Mouse (Mus musculus): ENCODE measurements around the gene Vps51. TPM values are rescaled to one million over a fixed set of nuclear protein-coding genes. Genes with fewer than 3 reads are reported as not detected.

The Vps51 gene
- total and polyA plus RNA-seq, 2 experiments = 16.0 to 36.3 TPM

- peak; percentile 91 for DNase-seq (ENCODE audit: extremely low read depth, low read depth, low spot score)
- under 1% methylated on average over 77 of the region's 77 CpGs for WGBS
Measured at GRCm38 (mm10) chr19:6117986-6118676, 41.1 kb upstream of the Vps51 start, which contains the start of gene Sac3d1. Gene Sac3d1, minus strand, starts transcription at chr19:6118650.

GRCm38 (mm10) chr19:6117346-6117985 is 40.4 kb upstream of the Vps51 start:
- no peak for DNase-seq (ENCODE audit: extremely low read depth, low read depth, low spot score)
- WGBS = 4% methylated on average over 32 of the region's 32 CpGs
- TF ChIP-seq POLR2A (IDR thresholded peaks at IDR 0.05; ENCODE audit: extremely low read depth, insufficient read depth, low read length) = no peak
- TF ChIP-seq CTCF (IDR thresholded peaks at IDR 0.05; ENCODE audit: low read depth, low read length) = no peak
- Histone ChIP-seq H3K4me3 (ENCODE audit: insufficient read depth, low read depth, low read length) (peak overlapping the region; percentile 89), H3K9ac (ENCODE audit: low read depth, low read length) (peak overlapping the region; percentile 92), H3K36me3 (ENCODE audit: control insufficient read depth, insufficient read depth, low read length) (no peaks in the 10 kb centered on the region), H3K27me3 (ENCODE audit: control insufficient read depth, insufficient read depth, low read length) (no peaks in the 10 kb centered on the region), H3K4me1 (ENCODE audit: control insufficient read depth, insufficient read depth, low read length) (0 out of 2 replicates have a peak, but pooled peaks cover 2% of the 10 kb centered on the region), H3K27ac (replicated peaks; ENCODE audit: insufficient read depth, low read depth, low read length) (peak overlapping the region; percentile 74), H3K79me2 (ENCODE audit: control insufficient read depth, insufficient read depth, low read length) (no peaks in the 10 kb centered on the region)

More at GRCm38 (mm10) chr19:6117986-6118676, 41.1 kb upstream of the Vps51 start, which contains the start of gene Sac3d1:
- Histone ChIP-seq H3K4me1 (ENCODE audit: control insufficient read depth, insufficient read depth, low read length) (0 out of 2 replicates have a peak, but pooled peaks cover 2% of the 10 kb centered on the region), H3K36me3 (ENCODE audit: control insufficient read depth, insufficient read depth, low read length) (no peaks in the 10 kb centered on the region), H3K4me3 (ENCODE audit: insufficient read depth, low read depth, low read length) (peak within 1 kb of the TSS; percentile 89), H3K79me2 (ENCODE audit: control insufficient read depth, insufficient read depth, low read length) (no peaks in the 10 kb centered on the region), H3K27ac (replicated peaks; ENCODE audit: insufficient read depth, low read depth, low read length) (peak within 1 kb of the TSS; percentile 74), H3K27me3 (ENCODE audit: control insufficient read depth, insufficient read depth, low read length) (no peaks in the 10 kb centered on the region), H3K9ac (ENCODE audit: low read depth, low read length) (peak within 1 kb of the TSS; percentile 92)
- TF ChIP-seq CTCF (IDR thresholded peaks at IDR 0.05; ENCODE audit: low read depth, low read length) (no peak), POLR2A (IDR thresholded peaks at IDR 0.05; ENCODE audit: extremely low read depth, insufficient read depth, low read length) (0 out of 2 replicates have a peak, but pooled peaks have one; percentile 39)

- H3K79me2 ChIP-seq (ENCODE audit: control insufficient read depth, insufficient read depth, low read length) = no peaks in the 10 kb centered on the region
- no peak overlapping the region for H3K9ac ChIP-seq (ENCODE audit: low read depth, low read length)
- TF ChIP-seq CTCF (IDR thresholded peaks at IDR 0.05; ENCODE audit: low read depth, low read length) = no peak
- TF ChIP-seq POLR2A (IDR thresholded peaks at IDR 0.05; ENCODE audit: extremely low read depth, insufficient read depth, low read length) = no peak
- no peak for DNase-seq (ENCODE audit: extremely low read depth, low read depth, low spot score)
- H3K4me3 ChIP-seq (ENCODE audit: insufficient read depth, low read depth, low read length) = no peak overlapping the region
- no peaks in the 10 kb centered on the region for H3K36me3 ChIP-seq (ENCODE audit: control insufficient read depth, insufficient read depth, low read length)
- H3K27ac ChIP-seq (replicated peaks; ENCODE audit: insufficient read depth, low read depth, low read length) = no peak overlapping the region
- 0 out of 2 replicates have a peak, but pooled peaks cover 2% of the 10 kb centered on the region for H3K4me1 ChIP-seq (ENCODE audit: control insufficient read depth, insufficient read depth, low read length)
- WGBS = 89% methylated on average over 15 of the region's 15 CpGs
- no peaks in the 10 kb centered on the region for H3K27me3 ChIP-seq (ENCODE audit: control insufficient read depth, insufficient read depth, low read length)
Measured at GRCm38 (mm10) chr19:6116113-6116850, 39.3 kb upstream of the Vps51 start.

- no peaks in the 10 kb centered on the region for H3K4me1 ChIP-seq (ENCODE audit: control insufficient read depth, insufficient read depth, low read length)
- no peaks in the 10 kb centered on the region for H3K79me2 ChIP-seq (ENCODE audit: control insufficient read depth, insufficient read depth, low read length)
- WGBS = 65% methylated on average over 6 of the region's 6 CpGs
- no peaks in the 10 kb centered on the region for H3K36me3 ChIP-seq (ENCODE audit: control insufficient read depth, insufficient read depth, low read length)
- no peak for TF ChIP-seq CTCF (IDR thresholded peaks at IDR 0.05; ENCODE audit: low read depth, low read length)
- H3K4me3 ChIP-seq (ENCODE audit: insufficient read depth, low read depth, low read length) = no peak overlapping the region
- H3K27ac ChIP-seq (replicated peaks; ENCODE audit: insufficient read depth, low read depth, low read length) = no peak overlapping the region
- no peak overlapping the region for H3K9ac ChIP-seq (ENCODE audit: low read depth, low read length)
- no peaks in the 10 kb centered on the region for H3K27me3 ChIP-seq (ENCODE audit: control insufficient read depth, insufficient read depth, low read length)
- no peak for DNase-seq (ENCODE audit: extremely low read depth, low read depth, low spot score)
Measured at GRCm38 (mm10) chr19:6113116-6113515, 36.1 kb upstream of the Vps51 start.

- Histone ChIP-seq H3K9ac (ENCODE audit: low read depth, low read length) (no peak within 1 kb of the TSS), H3K4me3 (ENCODE audit: insufficient read depth, low read depth, low read length) (no peak within 1 kb of the TSS), H3K27ac (replicated peaks; ENCODE audit: insufficient read depth, low read depth, low read length) (no peak within 1 kb of the TSS), H3K36me3 (ENCODE audit: control insufficient read depth, insufficient read depth, low read length) (no peaks in the 10 kb centered on the region), H3K4me1 (ENCODE audit: control insufficient read depth, insufficient read depth, low read length) (no peaks in the 10 kb centered on the region), H3K79me2 (ENCODE audit: control insufficient read depth, insufficient read depth, low read length) (no peaks in the 10 kb centered on the region), H3K27me3 (ENCODE audit: control insufficient read depth, insufficient read depth, low read length) (peaks cover 2% of the 10 kb centered on the region; the same call in 1 of the 2 replicates)
- no peak for DNase-seq (ENCODE audit: extremely low read depth, low read depth, low spot score)
- TF ChIP-seq CTCF (IDR thresholded peaks at IDR 0.05; ENCODE audit: low read depth, low read length) (no peak), POLR2A (IDR thresholded peaks at IDR 0.05; ENCODE audit: extremely low read depth, insufficient read depth, low read length) (no peak)
- WGBS = 65% methylated on average over 7 of the region's 7 CpGs
Measured at GRCm38 (mm10) chr19:6105586-6105985, 28.6 kb upstream of the Vps51 start, which contains the start of gene Naaladl1. Gene Naaladl1, plus strand, starts transcription at chr19:6105782.

Data from liver, adult 2 months (tissue).